Mouse (Mus musculus): ENCODE results near the gene Scube1. TPM values are rescaled to one million over a fixed set of nuclear protein-coding genes. Genes with fewer than 3 reads are reported as not detected.

The Scube1 gene
- total and polyA plus RNA-seq, 2 experiments from 2014 or later: 9.7 to 28.1 TPM

GRCm38 (mm10) chr15:83696681-83697381 is 28.0 kb downstream of the Scube1 start:
- no peaks in the 10 kb centered on the region; the same call in 1 of the 2 replicates for H3K4me1 ChIP-seq (ENCODE audit: insufficient read depth)
- DNase-seq (no peak), ATAC-seq (no peak)
- H3K9ac ChIP-seq: no peak overlapping the region
- H3K36me3 ChIP-seq (ENCODE audit: insufficient read depth): no peaks in the 10 kb centered on the region; the same call in 1 of the 2 replicates
- no peak for TF ChIP-seq CTCF (IDR thresholded peaks at IDR 0.05; ENCODE audit: low read depth)
- no peak overlapping the region for H3K4me3 ChIP-seq (ENCODE audit: low read depth, low read length)
- H3K9me3 ChIP-seq (ENCODE audit: low read length): no peaks in the 10 kb centered on the region
- H3K4me2 ChIP-seq (ENCODE audit: low read depth): no peak overlapping the region
- no peaks in the 10 kb centered on the region for H3K27me3 ChIP-seq (ENCODE audit: insufficient read depth, low read length)
- WGBS: 64% methylated on average over 14 of the region's 14 CpGs
- H3K27ac ChIP-seq (ENCODE audit: low read depth, low read length): no peak overlapping the region

GRCm38 (mm10) chr15:83695159-83695558 is 29.7 kb downstream of the Scube1 start:
- DNase-seq (no peak), ATAC-seq (no peak)
- TF ChIP-seq CTCF (IDR thresholded peaks at IDR 0.05; ENCODE audit: low read depth): no peak
- no peaks in the 10 kb centered on the region for H3K36me3 ChIP-seq (ENCODE audit: insufficient read depth)
- no peak overlapping the region for H3K9ac ChIP-seq
- no peaks in the 10 kb centered on the region for H3K9me3 ChIP-seq (ENCODE audit: low read length)
- no peak overlapping the region for H3K27ac ChIP-seq (ENCODE audit: low read depth, low read length)
- H3K4me3 ChIP-seq (ENCODE audit: low read depth, low read length): no peak overlapping the region
- no peaks in the 10 kb centered on the region; the same call in 1 of the 2 replicates for H3K4me1 ChIP-seq (ENCODE audit: insufficient read depth)
- H3K27me3 ChIP-seq (ENCODE audit: insufficient read depth, low read length): no peaks in the 10 kb centered on the region
- 77% methylated on average over 11 of the region's 11 CpGs for WGBS
- H3K4me2 ChIP-seq (ENCODE audit: low read depth): no peak overlapping the region

GRCm38 (mm10) chr15:83691901-83692361 is 32.9 kb downstream of the Scube1 start:
- H3K36me3 ChIP-seq (ENCODE audit: insufficient read depth): no peaks in the 10 kb centered on the region
- no peak overlapping the region for H3K27ac ChIP-seq (ENCODE audit: low read depth, low read length)
- H3K4me2 ChIP-seq (ENCODE audit: low read depth): no peak overlapping the region
- H3K9ac ChIP-seq: no peak overlapping the region
- TF ChIP-seq CTCF (IDR thresholded peaks at IDR 0.05; ENCODE audit: low read depth): no peak
- WGBS: 45% methylated on average over 8 of the region's 8 CpGs
- H3K4me3 ChIP-seq (ENCODE audit: low read depth, low read length): no peak overlapping the region
- DNase-seq (no peak), ATAC-seq (no peak)
- no peaks in the 10 kb centered on the region for H3K4me1 ChIP-seq (ENCODE audit: insufficient read depth)
- no peaks in the 10 kb centered on the region for H3K9me3 ChIP-seq (ENCODE audit: low read length)
- H3K27me3 ChIP-seq (ENCODE audit: insufficient read depth, low read length): no peaks in the 10 kb centered on the region

- no peaks in the 10 kb centered on the region for H3K36me3 ChIP-seq (ENCODE audit: insufficient read depth)
- 85% methylated on average over 12 of the region's 12 CpGs for WGBS
- no peaks in the 10 kb centered on the region for H3K27me3 ChIP-seq (ENCODE audit: insufficient read depth, low read length)
- TF ChIP-seq CTCF (IDR thresholded peaks at IDR 0.05; ENCODE audit: low read depth): no peak
- no peak overlapping the region for H3K27ac ChIP-seq (ENCODE audit: low read depth, low read length)
- no peak for ATAC-seq
- H3K9me3 ChIP-seq (ENCODE audit: low read length): no peaks in the 10 kb centered on the region
- no peak overlapping the region for H3K4me2 ChIP-seq (ENCODE audit: low read depth)
- no peaks in the 10 kb centered on the region for H3K4me1 ChIP-seq (ENCODE audit: insufficient read depth)
- no peak overlapping the region for H3K9ac ChIP-seq
- no peak for DNase-seq
- H3K4me3 ChIP-seq (ENCODE audit: low read depth, low read length): no peak overlapping the region
Measured at GRCm38 (mm10) chr15:83689946-83690345, 34.9 kb downstream of the Scube1 start.

GRCm38 (mm10) chr15:83686601-83687000 is 38.2 kb downstream of the Scube1 start:
- no peak for DNase-seq
- no peak for ATAC-seq
- Histone ChIP-seq H3K4me2 (ENCODE audit: low read depth) (no peak overlapping the region), H3K9ac (no peak overlapping the region), H3K27me3 (ENCODE audit: insufficient read depth, low read length) (no peaks in the 10 kb centered on the region), H3K4me3 (ENCODE audit: low read depth, low read length) (no peak overlapping the region), H3K27ac (ENCODE audit: low read depth, low read length) (no peak overlapping the region), H3K9me3 (ENCODE audit: low read length) (no peaks in the 10 kb centered on the region), H3K4me1 (ENCODE audit: insufficient read depth) (no peaks in the 10 kb centered on the region), H3K36me3 (ENCODE audit: insufficient read depth) (no peaks in the 10 kb centered on the region)
- 59% methylated on average over 9 of the region's 9 CpGs for WGBS
- no peak for TF ChIP-seq CTCF (IDR thresholded peaks at IDR 0.05; ENCODE audit: low read depth)

GRCm38 (mm10) chr15:83685950-83686349 is 38.9 kb downstream of the Scube1 start:
- ATAC-seq (no peak), DNase-seq (no peak)
- H3K9me3 ChIP-seq (ENCODE audit: low read length): no peaks in the 10 kb centered on the region
- H3K4me1 ChIP-seq (ENCODE audit: insufficient read depth): no peaks in the 10 kb centered on the region
- H3K4me3 ChIP-seq (ENCODE audit: low read depth, low read length): no peak overlapping the region
- H3K36me3 ChIP-seq (ENCODE audit: insufficient read depth): no peaks in the 10 kb centered on the region
- H3K27ac ChIP-seq (ENCODE audit: low read depth, low read length): no peak overlapping the region
- H3K9ac ChIP-seq: no peak overlapping the region
- WGBS: 93% methylated on average over 3 of the region's 3 CpGs
- no peaks in the 10 kb centered on the region for H3K27me3 ChIP-seq (ENCODE audit: insufficient read depth, low read length)
- H3K4me2 ChIP-seq (ENCODE audit: low read depth): no peak overlapping the region
- TF ChIP-seq CTCF (IDR thresholded peaks at IDR 0.05; ENCODE audit: low read depth): no peak

GRCm38 (mm10) chr15:83683051-83683561 is 41.7 kb downstream of the Scube1 start:
- DNase-seq (no peak), ATAC-seq (no peak)
- Histone ChIP-seq H3K36me3 (ENCODE audit: insufficient read depth) (no peaks in the 10 kb centered on the region), H3K9ac (no peak overlapping the region), H3K9me3 (ENCODE audit: low read length) (no peaks in the 10 kb centered on the region), H3K4me2 (ENCODE audit: low read depth) (no peak overlapping the region), H3K4me1 (ENCODE audit: insufficient read depth) (peaks cover 9% of the 10 kb centered on the region; the same call in 1 of the 2 replicates), H3K27ac (ENCODE audit: low read depth, low read length) (no peak overlapping the region), H3K27me3 (ENCODE audit: insufficient read depth, low read length) (no peaks in the 10 kb centered on the region), H3K4me3 (ENCODE audit: low read depth, low read length) (no peak overlapping the region)
- WGBS: 71% methylated on average over 15 of the region's 15 CpGs
- no peak for TF ChIP-seq CTCF (IDR thresholded peaks at IDR 0.05; ENCODE audit: low read depth)

All from forebrain, postnatal 0 days (tissue).